Mouse (Mus musculus): Measurements from ENCODE around the gene Dgkg. TPM values are rescaled to one million over a fixed set of nuclear protein-coding genes. Genes with fewer than 3 reads are reported as not detected.

Dgkg gene
- total RNA-seq, 1 experiment: 0.22 TPM

GRCm38 (mm10) chr16:22531041-22531440 is 126.0 kb downstream of the Dgkg start:
- no peak overlapping the region for H3K9ac ChIP-seq (ENCODE audit: insufficient read depth, low read depth, low read length, poor library complexity, severe bottlenecking)
- peaks cover 0 to 3% of the 10 kb centered on the region in 2 experiments; a peak in 1 of 4 replicates for H3K4me1 ChIP-seq (ENCODE audit: control insufficient read depth in 2 of 2, insufficient read depth in 2 of 2, low read length in 2 of 2, poor library complexity in 1 of 2)
- no peaks in the 10 kb centered on the region for H3K9me3 ChIP-seq (ENCODE audit: control insufficient read depth, insufficient read depth, low read depth, low read length)
- H3K27ac ChIP-seq (ENCODE audit: insufficient read depth, low read depth, low read length, poor library complexity, severe bottlenecking): no peak overlapping the region
- H3K4me3 ChIP-seq (ENCODE audit: insufficient read depth in 1 of 2, low read depth in 1 of 2, low read length in 2 of 2, poor library complexity in 1 of 2, severe bottlenecking in 1 of 2): no peak overlapping the region
- no peaks in the 10 kb centered on the region for H3K36me3 ChIP-seq (ENCODE audit: control insufficient read depth, insufficient read depth, low read length, poor library complexity, severe bottlenecking)
- no peak for DNase-seq (ENCODE audit: low read depth, low spot score)
- no peak for TF ChIP-seq CHD2 (IDR thresholded peaks at IDR 0.05; ENCODE audit: low read depth, low read length)
- TF ChIP-seq ZNF384 (IDR thresholded peaks at IDR 0.05; ENCODE audit: low read depth, low read length): no peak
- no peak for TF ChIP-seq ZC3H11A (IDR thresholded peaks at IDR 0.05; ENCODE audit: borderline replicate concordance, low read depth, low read length)
- TF ChIP-seq HCFC1 (IDR thresholded peaks at IDR 0.05; ENCODE audit: borderline replicate concordance, insufficient read depth, low read length): no peak
- TF ChIP-seq MAFK (IDR thresholded peaks at IDR 0.05; ENCODE audit: insufficient read depth, low read depth, low read length): no peak
- in situ Hi-C loops (cut with MboI; ENCODE audit: low sequenced_read_pairs in 2 of 2, unreplicated experiment in 2 of 2): no loop called here

GRCm38 (mm10) chr16:22527499-22527939 is 129.5 kb downstream of the Dgkg start:
- in situ Hi-C loops (cut with MboI; ENCODE audit: low sequenced_read_pairs in 2 of 2, unreplicated experiment in 2 of 2): no loop called here
- H3K4me1 ChIP-seq (ENCODE audit: control insufficient read depth in 2 of 2, insufficient read depth in 2 of 2, low read length in 2 of 2, poor library complexity in 1 of 2): peaks cover 0 to 3% of the 10 kb centered on the region in 2 experiments; a peak in 1 of 4 replicates
- no peak overlapping the region for H3K9ac ChIP-seq (ENCODE audit: insufficient read depth, low read depth, low read length, poor library complexity, severe bottlenecking)
- TF ChIP-seq MAFK (IDR thresholded peaks at IDR 0.05; ENCODE audit: insufficient read depth, low read depth, low read length) (no peak), ZC3H11A (IDR thresholded peaks at IDR 0.05; ENCODE audit: borderline replicate concordance, low read depth, low read length) (no peak), HCFC1 (IDR thresholded peaks at IDR 0.05; ENCODE audit: borderline replicate concordance, insufficient read depth, low read length) (no peak), ZNF384 (IDR thresholded peaks at IDR 0.05; ENCODE audit: low read depth, low read length) (no peak), CHD2 (IDR thresholded peaks at IDR 0.05; ENCODE audit: low read depth, low read length) (no peak)
- H3K9me3 ChIP-seq (ENCODE audit: control insufficient read depth, insufficient read depth, low read depth, low read length): no peaks in the 10 kb centered on the region
- H3K27ac ChIP-seq (ENCODE audit: insufficient read depth, low read depth, low read length, poor library complexity, severe bottlenecking): no peak overlapping the region
- no peak for DNase-seq (ENCODE audit: low read depth, low spot score)
- no peaks in the 10 kb centered on the region for H3K36me3 ChIP-seq (ENCODE audit: control insufficient read depth, insufficient read depth, low read length, poor library complexity, severe bottlenecking)
- no peak overlapping the region for H3K4me3 ChIP-seq (ENCODE audit: insufficient read depth in 1 of 2, low read depth in 1 of 2, low read length in 2 of 2, poor library complexity in 1 of 2, severe bottlenecking in 1 of 2)

DNA sequence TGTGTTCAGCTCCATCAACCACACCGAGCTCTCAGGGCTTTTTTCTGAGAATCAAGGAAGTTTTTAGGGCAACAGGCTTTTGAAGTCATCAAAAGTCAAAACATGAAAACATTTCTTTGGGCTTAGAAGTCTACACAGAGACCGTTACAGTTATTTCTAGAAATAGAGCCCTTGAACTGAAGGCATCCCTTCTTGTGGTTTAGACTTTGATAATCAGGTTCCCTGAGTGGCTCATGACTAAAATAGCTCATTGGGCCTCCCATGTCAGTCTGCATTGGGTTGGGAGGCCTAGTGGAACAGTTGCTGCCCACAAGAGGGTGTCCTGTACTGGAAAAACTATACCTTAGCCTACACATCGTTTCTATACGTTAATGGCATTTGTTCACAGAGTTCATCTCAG is 130.6 kb downstream of the Dgkg start:
- TF ChIP-seq HCFC1 (IDR thresholded peaks at IDR 0.05; ENCODE audit: borderline replicate concordance, insufficient read depth, low read length) (no peak), MAFK (IDR thresholded peaks at IDR 0.05; ENCODE audit: insufficient read depth, low read depth, low read length) (no peak)
- no peak for DNase-seq (ENCODE audit: low read depth, low spot score)
- no peaks in the 10 kb centered on the region for H3K36me3 ChIP-seq (ENCODE audit: control insufficient read depth, insufficient read depth, low read length, poor library complexity, severe bottlenecking)
- no peaks in the 10 kb centered on the region for H3K9me3 ChIP-seq (ENCODE audit: control insufficient read depth, insufficient read depth, low read depth, low read length)
- no peak overlapping the region for H3K27ac ChIP-seq (ENCODE audit: insufficient read depth, low read depth, low read length, poor library complexity, severe bottlenecking)
- in situ Hi-C loops (cut with MboI; ENCODE audit: low sequenced_read_pairs in 2 of 2, unreplicated experiment in 2 of 2): no loop called here
- H3K9ac ChIP-seq (ENCODE audit: insufficient read depth, low read depth, low read length, poor library complexity, severe bottlenecking): no peak overlapping the region
- no peaks in the 10 kb centered on the region for H3K4me1 ChIP-seq (ENCODE audit: control insufficient read depth in 2 of 2, insufficient read depth in 2 of 2, low read length in 2 of 2, poor library complexity in 1 of 2)
- no peak overlapping the region for H3K4me3 ChIP-seq (ENCODE audit: insufficient read depth in 1 of 2, low read depth in 1 of 2, low read length in 2 of 2, poor library complexity in 1 of 2, severe bottlenecking in 1 of 2)

GRCm38 (mm10) chr16:22517431-22518384 is 139.3 kb downstream of the Dgkg start:
- no peaks in the 10 kb centered on the region for H3K36me3 ChIP-seq (ENCODE audit: control insufficient read depth, insufficient read depth, low read length, poor library complexity, severe bottlenecking)
- no peak overlapping the region for H3K4me3 ChIP-seq (ENCODE audit: insufficient read depth in 1 of 2, low read depth in 1 of 2, low read length in 2 of 2, poor library complexity in 1 of 2, severe bottlenecking in 1 of 2)
- no peak overlapping the region for H3K27ac ChIP-seq (ENCODE audit: insufficient read depth, low read depth, low read length, poor library complexity, severe bottlenecking)
- TF ChIP-seq MAFK (IDR thresholded peaks at IDR 0.05; ENCODE audit: insufficient read depth, low read depth, low read length) (no peak), HCFC1 (IDR thresholded peaks at IDR 0.05; ENCODE audit: borderline replicate concordance, insufficient read depth, low read length) (no peak), CHD2 (IDR thresholded peaks at IDR 0.05; ENCODE audit: low read depth, low read length) (no peak), ZC3H11A (IDR thresholded peaks at IDR 0.05; ENCODE audit: borderline replicate concordance, low read depth, low read length) (no peak), ZNF384 (IDR thresholded peaks at IDR 0.05; ENCODE audit: low read depth, low read length) (no peak)
- no peaks in the 10 kb centered on the region for H3K9me3 ChIP-seq (ENCODE audit: control insufficient read depth, insufficient read depth, low read depth, low read length)
- no peak for DNase-seq (ENCODE audit: low read depth, low spot score)
- in situ Hi-C loops (cut with MboI; ENCODE audit: low sequenced_read_pairs in 2 of 2, unreplicated experiment in 2 of 2): no loop called here
- H3K9ac ChIP-seq (ENCODE audit: insufficient read depth, low read depth, low read length, poor library complexity, severe bottlenecking): no peak overlapping the region
- peaks cover 18 to 39% of the 10 kb centered on the region in 2 experiments for H3K4me1 ChIP-seq (ENCODE audit: control insufficient read depth in 2 of 2, insufficient read depth in 2 of 2, low read length in 2 of 2, poor library complexity in 1 of 2)
